Mouse (Mus musculus) kidney, embryonic 14.5 days (tissue): Measurements from ENCODE around the gene Pnp. TPM values are rescaled to one million over a fixed set of nuclear protein-coding genes. Genes with fewer than 3 reads are reported as not detected.
A peak's percentile ranks its signal among the peaks of the same experiment; 100 is the strongest.
"Not testable (repeated sequence)": the region's sequence is repeated elsewhere in the genome, so short reads cannot be mapped to it uniquely, and the experiment has no call there.

Source experiments
- ATAC-seq: fragments of 200-750 bp; cut with Nextera tagmentation; 2 replicates; pipeline ENCODE4 v1.8.0; 2017; ENCODE audit warnings: moderate number of reproducible peaks, mild to moderate bottlenecking, moderate TSS enrichment, moderate library complexity; ENCODE audit not compliant: low FRiP score, low TSS enrichment
- H3K27ac ChIP-seq: fragments of 300-500 bp; sonication (generic); 2 replicates; pipeline ENCODE4 v1.5.1; 2014; ENCODE audit warnings: low read depth, mild to moderate bottlenecking, low read length, moderate library complexity, mixed read lengths
- H3K27me3 ChIP-seq: fragments of 300-500 bp; sonication (generic); 2 replicates; pipeline ENCODE4 v1.6.1; 2014; ENCODE audit warnings: mild to moderate bottlenecking, low read length; ENCODE audit not compliant: control insufficient read depth, insufficient read depth
- H3K36me3 ChIP-seq: fragments of 300-500 bp; sonication (generic); 2 replicates; pipeline ENCODE4 v1.6.1; 2014; ENCODE audit warnings: low read length, mixed read lengths; ENCODE audit not compliant: control insufficient read depth, insufficient read depth
- H3K4me1 ChIP-seq: fragments of 300-500 bp; sonication (generic); 2 replicates; pipeline ENCODE4 v1.6.1; 2014; ENCODE audit warnings: low read length, mixed read lengths; ENCODE audit not compliant: control insufficient read depth, insufficient read depth
- H3K4me2 ChIP-seq: fragments of 300-500 bp; sonication (generic); replicated peaks from 2 replicates; pipeline ENCODE4 v1.6.1; 2014; ENCODE audit warnings: low read depth, mild to moderate bottlenecking, low read length
- H3K4me3 ChIP-seq: fragments of 300-500 bp; sonication (generic); 2 replicates; pipeline ENCODE4 v1.5.1; 2014; ENCODE audit warnings: mild to moderate bottlenecking, low read length
- H3K9ac ChIP-seq: fragments of 300-500 bp; sonication (generic); 2 replicates; pipeline ENCODE4 v1.6.1; 2014; ENCODE audit warnings: low read depth, mild to moderate bottlenecking, low read length, moderate library complexity
- H3K9me3 ChIP-seq: fragments of 300-500 bp; sonication (generic); 2 replicates; pipeline ENCODE4 v1.6.1; 2016; ENCODE audit warnings: low read length; ENCODE audit not compliant: control insufficient read depth
- WGBS: fragments of 180-500 bp; shearing (Covaris S2); extraction: QIAGEN DNeasy Blood & Tissue Kit; methylation state at CpG from one replicate; pipeline ENCODE4 v1.1.7; 2014; 5-methylcytosine and 5-hydroxymethylcytosine counted together
- polyA plus RNA-seq: library from polyadenylated mRNA; unstranded; fragments of >200 nt; fragmentation: Nextera tagmentation; extraction: Ambion mirVana; gene quantifications from 2 replicates; pipeline ENCODE4 v1.2.1, GENCODE M21; 2014

The Pnp gene
- polyA plus RNA-seq, 1 experiment from 2014 or later, result 80.6 TPM

GRCm38 (mm10) chr14:50978451-50978850 is 47.6 kb downstream of the Pnp start:
- H3K9me3 ChIP-seq, H3K4me1 ChIP-seq, H3K27me3 ChIP-seq, ATAC-seq, H3K9ac ChIP-seq, H3K4me2 ChIP-seq, H3K4me3 ChIP-seq, H3K27ac ChIP-seq, H3K36me3 ChIP-seq: not testable (repeated sequence)
- WGBS, result 79% methylated on average over 6 of the region's 6 CpGs

- Histone ChIP-seq H3K36me3 (no peaks in the 10 kb centered on the region), H3K27me3 (no peaks in the 10 kb centered on the region), H3K4me2 (no peak overlapping the region), H3K4me3 (no peak overlapping the region), H3K27ac (peak overlapping the region; percentile 32; the same call in 1 of the 2 replicates), H3K4me1 (peaks cover 7% of the 10 kb centered on the region; the same call in 1 of the 2 replicates), H3K9ac (no peak overlapping the region), H3K9me3 (no peaks in the 10 kb centered on the region)
- no peak for ATAC-seq
Measured at GRCm38 (mm10) chr14:50979631-50980030, 48.7 kb downstream of the Pnp start.

- no peak overlapping the region for H3K4me3 ChIP-seq
- H3K36me3 ChIP-seq, result no peaks in the 10 kb centered on the region
- no peaks in the 10 kb centered on the region for H3K27me3 ChIP-seq
- H3K4me1 ChIP-seq, result peaks cover 7% of the 10 kb centered on the region; the same call in 1 of the 2 replicates
- ATAC-seq, result peak; percentile 83
- 6% methylated on average over 2 of the region's 2 CpGs for WGBS
- no peak overlapping the region for H3K9ac ChIP-seq
- peak overlapping the region; percentile 42; the same call in 1 of the 2 replicates for H3K27ac ChIP-seq
- H3K9me3 ChIP-seq, result no peaks in the 10 kb centered on the region
- H3K4me2 ChIP-seq, result no peak overlapping the region
Measured at GRCm38 (mm10) chr14:50981207-50981606, 50.3 kb downstream of the Pnp start.

GRCm38 (mm10) chr14:50981837-50982236 is 51.0 kb downstream of the Pnp start:
- no peak overlapping the region for H3K27ac ChIP-seq
- H3K4me1 ChIP-seq, result peaks cover 7% of the 10 kb centered on the region; the same call in 1 of the 2 replicates
- no peak overlapping the region for H3K9ac ChIP-seq
- H3K4me2 ChIP-seq, result no peak overlapping the region
- no peak overlapping the region for H3K4me3 ChIP-seq
- H3K9me3 ChIP-seq, result no peaks in the 10 kb centered on the region
- H3K36me3 ChIP-seq, result no peaks in the 10 kb centered on the region
- ATAC-seq, result no peak
- WGBS, result 59% methylated on average over 5 of the region's 5 CpGs
- no peaks in the 10 kb centered on the region for H3K27me3 ChIP-seq

GRCm38 (mm10) chr14:50987668-50988067 is 56.8 kb downstream of the Pnp start:
- WGBS, result 91% methylated on average over 2 of the region's 2 CpGs
- H3K4me1 ChIP-seq, result no peaks in the 10 kb centered on the region
- H3K36me3 ChIP-seq, result no peaks in the 10 kb centered on the region
- H3K9me3 ChIP-seq, result no peaks in the 10 kb centered on the region
- H3K9ac ChIP-seq, result no peak overlapping the region
- H3K27me3 ChIP-seq, result no peaks in the 10 kb centered on the region
- no peak overlapping the region for H3K27ac ChIP-seq
- no peak overlapping the region for H3K4me2 ChIP-seq
- ATAC-seq, result no peak
- H3K4me3 ChIP-seq, result no peak overlapping the region

GRCm38 (mm10) chr14:50991037-50991436 is 60.2 kb downstream of the Pnp start:
- Histone ChIP-seq H3K4me2 (no peak overlapping the region), H3K4me3 (no peak overlapping the region), H3K36me3 (no peaks in the 10 kb centered on the region), H3K9ac (no peak overlapping the region), H3K4me1 (no peaks in the 10 kb centered on the region), H3K27ac (no peak overlapping the region), H3K9me3 (no peaks in the 10 kb centered on the region), H3K27me3 (no peaks in the 10 kb centered on the region)
- WGBS, result 82% methylated on average over 3 of the region's 3 CpGs
- no peak for ATAC-seq

- no peaks in the 10 kb centered on the region for H3K4me1 ChIP-seq
- no peaks in the 10 kb centered on the region for H3K27me3 ChIP-seq
- no peak overlapping the region for H3K4me3 ChIP-seq
- ATAC-seq, result no peak
- WGBS, result 73% methylated on average over 3 of the region's 3 CpGs
- H3K27ac ChIP-seq, result no peak overlapping the region
- H3K4me2 ChIP-seq, result no peak overlapping the region
- H3K9me3 ChIP-seq, result no peaks in the 10 kb centered on the region
- no peaks in the 10 kb centered on the region for H3K36me3 ChIP-seq
- no peak overlapping the region for H3K9ac ChIP-seq
Measured at GRCm38 (mm10) chr14:50997088-50997487, 66.2 kb downstream of the Pnp start.

- Histone ChIP-seq H3K4me3 (no peak overlapping the region), H3K4me1 (no peaks in the 10 kb centered on the region), H3K9me3 (no peaks in the 10 kb centered on the region), H3K36me3 (no peaks in the 10 kb centered on the region), H3K9ac (no peak overlapping the region), H3K27ac (no peak overlapping the region), H3K27me3 (no peaks in the 10 kb centered on the region), H3K4me2 (no peak overlapping the region)
- ATAC-seq, result no peak
- WGBS, result 87% methylated on average over 2 of the region's 2 CpGs
Measured at GRCm38 (mm10) chr14:50997999-50998666, 67.3 kb downstream of the Pnp start.

GRCm38 (mm10) chr14:51007152-51007801 is 76.4 kb downstream of the Pnp start, which contains the start of gene Rnase10:
Rnase10 (plus strand) TSS chr14:51007751.
- H3K4me2 ChIP-seq, result no peak within 1 kb of the TSS
- H3K36me3 ChIP-seq, result no peaks in the 10 kb centered on the region
- ATAC-seq, result no peak
- H3K9ac ChIP-seq, result no peak within 1 kb of the TSS
- no peaks in the 10 kb centered on the region for H3K4me1 ChIP-seq
- 92% methylated on average over 8 of the region's 8 CpGs for WGBS
- H3K9me3 ChIP-seq, result no peaks in the 10 kb centered on the region
- no peak within 1 kb of the TSS for H3K27ac ChIP-seq
- H3K4me3 ChIP-seq, result no peak within 1 kb of the TSS
- no peaks in the 10 kb centered on the region for H3K27me3 ChIP-seq
